Mouse (Mus musculus) midbrain, embryonic 14.5 days (tissue): ENCODE measurements around the gene Olfr1426. TPM values are rescaled to one million over a fixed set of nuclear protein-coding genes. Genes with fewer than 3 reads are reported as not detected.
"Not testable (repeated sequence)": the region's sequence is repeated elsewhere in the genome, so short reads cannot be mapped to it uniquely, and the experiment has no call there.

ENCODE experiments used
- ATAC-seq: fragments of 200-750 bp; cut with Nextera tagmentation; 2 replicates; pipeline ENCODE4 v1.8.0; 2017; ENCODE audit warnings: moderate number of reproducible peaks, moderate library complexity; ENCODE audit not compliant: low FRiP score, low TSS enrichment
- DNase-seq: peaks from one replicate; pipeline ENCODE4 v3.0.0-alpha.2; 2015
- H3K27ac ChIP-seq: fragments of 300-500 bp; sonication (generic); replicated peaks from 2 replicates; pipeline ENCODE4 v1.5.1; 2014; ENCODE audit warnings: mild to moderate bottlenecking, low read depth, low read length, moderate library complexity
- H3K27me3 ChIP-seq: fragments of 300-500 bp; sonication (generic); 2 replicates; pipeline ENCODE4 v1.6.1; 2014; ENCODE audit warnings: low read length, control low read depth, mixed read lengths; ENCODE audit not compliant: control insufficient read depth, insufficient read depth
- H3K36me3 ChIP-seq: fragments of 300-500 bp; sonication (generic); 2 replicates; pipeline ENCODE4 v1.6.1; 2014; ENCODE audit warnings: low read length, control low read depth; ENCODE audit not compliant: control insufficient read depth, insufficient read depth
- H3K4me1 ChIP-seq: fragments of 300-500 bp; sonication (generic); 2 replicates; pipeline ENCODE4 v1.6.1; 2014; ENCODE audit warnings: mild to moderate bottlenecking, antibody characterized with exemption, low read length, control low read depth; ENCODE audit not compliant: control insufficient read depth, insufficient read depth
- H3K4me2 ChIP-seq: fragments of 300-500 bp; sonication (generic); 2 replicates; pipeline ENCODE4 v1.6.1; 2014; ENCODE audit warnings: mild to moderate bottlenecking, low read length, moderate library complexity
- H3K4me3 ChIP-seq: fragments of 300-500 bp; sonication (generic); replicated peaks from 2 replicates; pipeline ENCODE4 v1.5.1; 2014; ENCODE audit warnings: low read depth, low read length
- H3K9ac ChIP-seq: fragments of 300-500 bp; sonication (generic); replicated peaks from 2 replicates; pipeline ENCODE4 v1.6.1; 2014; ENCODE audit warnings: mild to moderate bottlenecking, low read length, moderate library complexity
- H3K9me3 ChIP-seq: fragments of 300-500 bp; sonication (generic); 2 replicates; pipeline ENCODE4 v1.6.1; 2016; ENCODE audit warnings: low read length, control low read depth, mixed read lengths; ENCODE audit not compliant: control insufficient read depth
- WGBS: fragments of 180-500 bp; shearing (Covaris S2); extraction: QIAGEN DNeasy Blood & Tissue Kit; methylation state at CpG from one replicate; pipeline ENCODE4 v1.1.7; 2014; 5-methylcytosine and 5-hydroxymethylcytosine counted together
- polyA plus RNA-seq: library from polyadenylated mRNA; unstranded; fragments of >200 nt; fragmentation: Nextera tagmentation; extraction: Ambion mirVana; gene quantifications from 2 replicates; pipeline ENCODE4 v1.2.1, GENCODE M21; 2014

Olfr1426 gene
- polyA plus RNA-seq, 1 experiment from 2014 or later: not detected

DNA sequence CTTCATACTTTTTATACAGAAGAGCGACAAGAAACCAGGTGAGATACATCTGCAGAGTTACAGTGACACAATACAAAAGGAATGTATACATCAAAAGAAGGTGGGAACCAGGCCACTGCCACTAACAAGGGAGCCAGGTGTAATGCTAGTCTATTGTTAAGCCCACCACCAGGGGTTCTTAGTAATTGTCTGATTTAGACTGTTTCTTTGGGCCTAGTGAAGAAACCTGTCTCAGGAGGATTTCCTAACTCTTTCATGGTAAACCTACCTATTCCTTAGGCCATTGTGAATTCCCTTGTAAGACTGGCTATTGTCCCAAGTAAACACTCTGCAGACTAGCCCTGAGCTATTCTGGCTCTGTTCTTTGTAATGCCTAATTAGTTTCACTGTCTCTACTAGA, 22.3 kb downstream of the Olfr1426 start:
- not testable (repeated sequence) for H3K9me3 ChIP-seq, ATAC-seq, H3K4me2 ChIP-seq, DNase-seq, H3K27me3 ChIP-seq, H3K36me3 ChIP-seq, H3K9ac ChIP-seq, H3K4me3 ChIP-seq, H3K27ac ChIP-seq, H3K4me1 ChIP-seq
- 91% methylated on average over 1 of the region's 1 CpGs for WGBS

DNA sequence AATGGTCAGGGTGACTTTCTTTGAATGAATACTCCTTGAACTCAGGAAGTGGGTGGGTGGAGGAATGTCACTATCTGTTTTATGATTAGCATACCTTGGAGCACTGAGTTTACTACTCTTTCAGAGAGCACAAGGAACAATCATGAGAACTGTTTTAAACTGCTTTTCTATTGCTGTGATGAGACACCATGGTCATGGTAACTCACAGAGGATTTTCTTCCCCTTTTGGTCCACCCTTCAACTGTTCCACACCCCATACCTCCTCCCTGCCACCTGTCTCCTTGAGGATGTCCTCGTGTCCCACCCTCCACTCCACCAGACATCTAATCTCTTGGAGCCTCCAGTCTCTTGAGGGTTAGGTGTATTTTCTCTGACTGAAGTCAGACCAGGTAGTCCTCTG, 24.0 kb downstream of the Olfr1426 start:
- WGBS: 85% methylated on average over 1 of the region's 1 CpGs
- H3K36me3 ChIP-seq, H3K27ac ChIP-seq, H3K4me1 ChIP-seq, H3K27me3 ChIP-seq, H3K4me3 ChIP-seq, ATAC-seq, DNase-seq, H3K4me2 ChIP-seq, H3K9ac ChIP-seq, H3K9me3 ChIP-seq: not testable (repeated sequence)

DNA sequence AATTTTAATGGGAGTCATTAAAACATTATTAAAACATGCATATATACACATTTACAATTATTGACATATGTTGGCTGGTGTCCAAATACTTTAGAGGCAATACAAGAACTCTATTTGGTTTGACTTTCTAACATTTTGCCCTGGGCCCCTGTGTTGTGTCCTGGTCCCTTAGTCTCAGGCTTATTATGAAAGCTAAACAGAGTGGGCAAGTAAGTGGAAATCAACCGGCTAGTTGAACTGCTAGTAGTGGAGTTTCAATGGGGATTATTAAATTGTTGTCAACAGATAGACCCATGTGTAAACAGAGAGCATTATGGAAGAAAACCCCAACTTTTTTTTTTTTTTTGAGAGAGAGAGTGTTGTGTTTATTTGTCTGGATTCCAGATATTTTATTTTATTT, 29.2 kb downstream of the Olfr1426 start, which contains the start of gene Olfr1424:
TSS of gene Olfr1424 (minus strand) at position 101 of the 400 bp plus-strand sequence.
- H3K4me2 ChIP-seq, H3K9ac ChIP-seq, DNase-seq, ATAC-seq, H3K27ac ChIP-seq, H3K9me3 ChIP-seq, H3K27me3 ChIP-seq, H3K4me3 ChIP-seq, H3K36me3 ChIP-seq, H3K4me1 ChIP-seq: not testable (repeated sequence)
- WGBS: 83% methylated on average over 1 of the region's 1 CpGs

DNA sequence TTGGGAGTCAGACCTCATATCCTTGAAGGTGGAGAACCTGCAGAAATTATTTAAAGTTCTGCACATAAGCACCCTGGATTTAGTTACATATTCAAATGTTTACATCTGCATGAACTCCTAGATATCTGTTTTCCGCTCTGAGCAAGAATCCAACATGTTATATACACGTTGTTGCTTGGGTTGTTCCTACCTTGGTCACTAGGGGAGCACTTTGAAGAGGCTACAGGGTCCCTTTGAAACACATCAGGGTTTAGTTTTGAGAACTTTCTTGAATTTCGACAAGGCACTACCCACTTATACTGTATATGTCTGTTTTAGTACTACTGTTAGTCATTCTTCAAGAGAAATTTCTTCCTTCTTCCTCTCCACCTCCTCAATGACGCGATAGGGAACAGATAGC, 48.6 kb downstream of the Olfr1426 start:
- Histone ChIP-seq H3K9ac (no peak overlapping the region), H3K4me1 (no peaks in the 10 kb centered on the region), H3K27ac (no peak overlapping the region), H3K4me3 (no peak overlapping the region), H3K4me2 (no peak overlapping the region), H3K36me3 (no peaks in the 10 kb centered on the region), H3K9me3 (no peaks in the 10 kb centered on the region), H3K27me3 (no peaks in the 10 kb centered on the region)
- no peak for DNase-seq
- WGBS: 93% methylated on average over 5 of the region's 5 CpGs
- no peak for ATAC-seq

DNA sequence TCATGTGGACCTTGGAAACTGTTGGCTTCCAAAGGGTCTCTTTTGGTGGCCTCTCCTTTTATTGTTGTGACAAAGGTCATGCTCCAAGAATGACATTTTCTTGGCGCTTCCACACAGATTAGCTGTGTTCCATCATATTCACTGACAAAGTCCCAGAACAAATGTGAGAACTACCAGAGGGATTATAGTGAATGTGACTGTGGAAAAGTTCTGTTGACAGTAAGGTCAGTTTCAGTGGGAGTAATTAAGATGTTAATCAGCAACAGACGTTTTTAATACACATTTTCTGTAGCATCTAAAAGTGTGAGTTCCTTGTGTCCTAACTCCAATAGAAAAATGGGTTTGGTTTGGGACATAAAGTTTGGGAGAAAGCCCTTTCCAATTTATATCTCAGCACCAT, 50.6 kb downstream of the Olfr1426 start, which contains the start of gene Olfr1423:
TSS of gene Olfr1423 (minus strand) at position 101 of the 400 bp plus-strand sequence.
- Histone ChIP-seq H3K4me1 (no peaks in the 10 kb centered on the region), H3K9me3 (no peaks in the 10 kb centered on the region), H3K4me3 (no peak within 1 kb of the TSS), H3K27ac (no peak within 1 kb of the TSS), H3K27me3 (no peaks in the 10 kb centered on the region), H3K9ac (no peak within 1 kb of the TSS), H3K4me2 (no peak within 1 kb of the TSS), H3K36me3 (no peaks in the 10 kb centered on the region)
- 57% methylated on average over 2 of the region's 2 CpGs for WGBS
- ATAC-seq (no peak), DNase-seq (no peak)

DNA sequence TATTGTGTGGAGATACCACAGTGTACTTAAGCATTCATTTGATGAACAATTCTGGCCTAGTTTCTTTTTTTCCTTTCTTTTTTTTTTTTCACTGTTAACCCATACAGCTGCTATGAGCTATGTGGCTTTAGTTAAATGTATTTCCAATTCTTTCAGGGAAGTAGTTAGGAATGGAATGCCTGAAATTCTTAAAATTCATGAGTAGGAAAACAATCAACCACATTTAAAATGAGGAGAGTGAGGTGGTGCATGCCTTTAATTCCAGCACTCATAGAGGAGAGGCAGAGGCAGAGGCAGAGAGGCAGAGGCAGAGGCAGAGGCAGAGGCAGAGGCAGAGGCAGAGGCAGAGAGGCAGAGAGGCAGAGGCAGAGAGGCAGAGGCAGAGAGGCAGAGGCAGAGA, 54.1 kb downstream of the Olfr1426 start:
- Histone ChIP-seq H3K9me3 (no peaks in the 10 kb centered on the region), H3K4me1 (no peaks in the 10 kb centered on the region), H3K9ac (no peak overlapping the region), H3K4me2 (no peak overlapping the region), H3K27ac (no peak overlapping the region), H3K4me3 (no peak overlapping the region), H3K36me3 (no peaks in the 10 kb centered on the region), H3K27me3 (no peaks in the 10 kb centered on the region)
- no peak for ATAC-seq
- DNase-seq: no peak

Other genes with a start within 250 kb of the Olfr1426 start
- gene Olfr1418, start 230.9 kb downstream of the Olfr1426 start, polyA plus RNA-seq: not detected in 2 replicates
- not detected in 2 replicates for gene Olfr1419, start 216.9 kb downstream of the Olfr1426 start, polyA plus RNA-seq
- 0.15 TPM in 1 of 2 replicates, not detected in the other for gene Olfr1420, start 205.4 kb downstream of the Olfr1426 start, polyA plus RNA-seq
- gene Patl1, start 179.6 kb downstream of the Olfr1426 start, polyA plus RNA-seq: 19.1 and 23.1 TPM in 2 replicates
- gene Osbp, start 126.1 kb downstream of the Olfr1426 start, polyA plus RNA-seq: 6.7 and 8.0 TPM in 2 replicates
- not detected in 2 replicates for gene Olfr1423, start 50.7 kb downstream of the Olfr1426 start, polyA plus RNA-seq
- gene Olfr1424, start 29.3 kb downstream of the Olfr1426 start, polyA plus RNA-seq: not detected in 2 replicates
- not detected in 2 replicates for gene Olfr1425, start 14.3 kb downstream of the Olfr1426 start, polyA plus RNA-seq
- not detected in 2 replicates for gene Olfr1427, start 11.3 kb upstream of the Olfr1426 start, polyA plus RNA-seq
- gene Olfr1428, start 23.9 kb upstream of the Olfr1426 start, polyA plus RNA-seq: not detected in 2 replicates
- not detected in 2 replicates for gene Olfr76, start 31.2 kb upstream of the Olfr1426 start, polyA plus RNA-seq
- gene Olfr1555-ps1, start 78.1 kb upstream of the Olfr1426 start, polyA plus RNA-seq: not detected in 2 replicates
- not detected in 2 replicates for gene Olfr1431, start 108.6 kb upstream of the Olfr1426 start, polyA plus RNA-seq
- not detected in 2 replicates for gene Olfr1432, start 140.6 kb upstream of the Olfr1426 start, polyA plus RNA-seq
- not detected in 2 replicates for gene Olfr262, start 149.6 kb upstream of the Olfr1426 start, polyA plus RNA-seq
- gene Olfr235, start 169.0 kb upstream of the Olfr1426 start, polyA plus RNA-seq: not detected in 2 replicates
- not detected in 2 replicates for gene Olfr1434, start 187.8 kb upstream of the Olfr1426 start, polyA plus RNA-seq
- not detected in 2 replicates for gene Olfr1436, start 207.1 kb upstream of the Olfr1426 start, polyA plus RNA-seq
- gene Olfr1437, start 233.1 kb upstream of the Olfr1426 start, polyA plus RNA-seq: not detected in 2 replicates
- not detected in 2 replicates for gene Olfr1438-ps1, start 243.9 kb upstream of the Olfr1426 start, polyA plus RNA-seq